Mouse (Mus musculus) yolk sac, embryonic 10.5 days (tissue): ENCODE measurements around the gene Gm21188.
"Not testable (repeated sequence)": the region's sequence is repeated elsewhere in the genome, so short reads cannot be mapped to it uniquely, and the experiment has no call there.

ENCODE experiments used
- DNase-seq: peaks from one replicate; pipeline ENCODE4 v3.0.0-alpha.2; 2017; ENCODE audit warnings: low spot score

The Gm21188 gene

DNA sequence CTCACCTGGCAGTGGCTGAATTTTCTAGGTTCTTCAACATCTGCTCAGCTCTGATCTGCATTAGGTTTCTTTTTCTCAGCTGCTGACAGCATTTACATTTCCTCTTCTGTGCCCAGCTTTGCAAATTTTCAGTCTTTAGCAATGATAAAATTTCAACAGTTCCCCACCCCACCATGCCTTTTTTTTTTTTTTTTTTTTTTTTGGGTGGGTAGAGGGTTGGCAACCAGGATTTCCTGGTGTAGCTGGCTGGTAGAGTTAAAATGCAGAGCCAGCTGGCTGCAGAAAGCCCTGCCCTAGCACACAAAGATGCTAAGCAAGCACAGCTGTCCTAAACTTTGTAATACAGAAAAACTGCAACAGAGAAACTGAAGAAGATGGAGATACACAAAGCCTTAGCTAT is at the start of gene Gm21188:
Gene Gm21188 (minus strand): TSS at position 110 of the 400 bp plus-strand sequence.
- DNase-seq, result not testable (repeated sequence)

DNA sequence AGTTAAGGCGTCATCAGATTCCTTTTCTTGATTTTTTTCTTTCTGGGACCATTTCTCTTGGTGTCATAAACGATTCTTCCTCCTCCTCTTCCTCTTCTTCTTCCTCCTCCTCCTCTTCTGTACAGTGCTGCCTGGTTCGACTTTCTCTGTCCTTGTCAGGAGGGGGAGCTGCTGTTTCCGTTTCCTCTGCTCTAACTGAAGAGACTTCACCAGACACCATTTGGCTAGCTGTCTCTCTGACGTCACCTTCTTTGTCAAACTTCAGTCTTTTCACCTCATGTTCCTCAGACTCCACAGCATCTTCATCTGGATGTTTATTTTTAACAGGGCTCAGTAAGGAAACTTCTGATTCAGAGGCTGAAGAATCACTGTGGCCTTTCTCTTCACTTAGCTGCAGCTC is 47.3 kb upstream of the Gm21188 start:
- not testable (repeated sequence) for DNase-seq

DNA sequence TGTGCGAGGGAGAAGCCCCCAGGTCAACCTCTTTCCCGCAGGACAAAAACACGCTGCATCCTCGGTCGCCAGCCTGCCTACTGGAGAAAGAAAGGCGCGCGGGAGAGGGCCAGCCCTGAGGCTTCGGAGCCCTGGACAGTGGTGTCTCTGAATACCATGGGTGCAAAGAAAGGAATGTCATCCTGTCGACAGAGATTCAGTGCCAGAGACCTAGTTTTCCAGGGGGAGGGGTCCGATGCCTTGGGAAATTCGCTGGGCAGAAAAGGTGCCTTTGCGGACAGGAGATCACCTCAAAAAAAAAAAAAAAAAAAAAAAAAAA is 44.9 kb upstream of the Gm21188 start:
- DNase-seq, result not testable (repeated sequence)

DNA sequence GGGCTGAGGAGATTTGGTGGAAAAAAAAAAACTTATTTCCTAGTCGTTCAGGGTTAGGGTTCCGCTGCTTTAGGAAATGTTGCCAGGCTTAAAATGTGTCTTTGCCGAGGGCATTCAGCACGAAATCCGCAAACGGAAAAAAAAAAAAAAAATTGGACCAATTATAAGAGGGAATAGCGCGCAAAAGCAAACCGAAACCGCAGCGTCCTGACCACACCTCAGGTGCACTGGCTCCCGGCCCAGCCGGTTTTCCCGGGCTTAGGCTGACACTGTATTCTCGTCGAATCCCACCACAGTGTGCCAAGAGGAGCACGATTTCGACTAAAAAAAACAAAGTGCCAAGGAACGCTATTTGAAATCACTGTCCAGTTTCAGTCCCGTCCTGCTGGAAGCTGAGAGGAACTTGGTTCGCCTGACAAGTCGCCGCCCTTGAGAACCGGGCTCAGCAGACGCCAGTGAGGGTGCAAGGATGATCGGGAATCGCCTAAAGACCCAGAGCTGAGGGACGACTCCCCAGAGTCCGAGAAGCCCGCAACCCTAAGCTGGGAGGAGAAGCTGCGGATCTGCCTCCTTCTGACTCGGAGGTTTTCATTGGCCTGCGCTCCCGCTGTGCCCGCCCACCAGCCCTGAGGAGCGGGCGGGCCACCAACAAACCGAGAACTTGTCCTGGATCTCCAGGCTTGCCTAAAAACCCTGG is 44.4 kb upstream of the Gm21188 start:
- DNase-seq, result not testable (repeated sequence)

DNA sequence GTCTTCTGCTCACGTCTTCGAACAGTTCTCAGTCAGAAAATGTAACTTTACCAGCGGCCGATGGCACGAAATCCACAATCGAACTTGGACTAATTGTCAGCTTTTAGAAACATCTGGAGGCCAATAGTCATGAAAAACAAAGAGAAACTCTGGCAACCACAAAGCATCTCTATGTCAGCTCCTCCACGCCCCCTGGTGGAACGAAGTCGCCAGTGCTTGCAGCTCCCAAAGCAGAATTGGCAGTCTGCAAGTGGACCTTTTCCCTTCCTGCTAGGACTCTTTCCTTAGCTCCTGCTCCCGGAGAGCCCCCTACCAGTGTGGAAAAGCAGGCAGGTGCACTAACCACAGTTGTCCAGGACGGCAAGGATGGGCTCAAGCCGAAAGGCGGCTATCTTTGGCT is 41.0 kb upstream of the Gm21188 start:
- DNase-seq, result not testable (repeated sequence)

DNA sequence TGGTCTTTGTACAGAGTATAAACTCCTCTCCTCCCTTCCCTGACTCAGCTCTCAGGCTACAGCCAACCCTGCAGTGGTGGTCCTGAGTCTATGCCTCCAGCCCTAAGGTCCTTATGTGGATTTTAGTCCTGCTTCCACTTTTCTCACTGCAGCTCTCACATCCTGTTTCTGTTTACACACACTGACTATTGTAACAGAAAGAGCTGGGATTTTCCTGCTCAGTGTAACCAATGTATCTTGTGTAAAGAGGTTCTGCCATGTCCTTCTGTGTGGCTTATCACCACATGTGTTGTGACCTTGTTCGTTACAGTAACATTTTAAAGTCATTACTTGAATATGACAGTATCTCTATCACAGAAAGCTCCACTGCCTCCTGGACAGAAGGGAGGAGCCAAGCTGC is 27.6 kb upstream of the Gm21188 start:
- DNase-seq, result not testable (repeated sequence)

DNA sequence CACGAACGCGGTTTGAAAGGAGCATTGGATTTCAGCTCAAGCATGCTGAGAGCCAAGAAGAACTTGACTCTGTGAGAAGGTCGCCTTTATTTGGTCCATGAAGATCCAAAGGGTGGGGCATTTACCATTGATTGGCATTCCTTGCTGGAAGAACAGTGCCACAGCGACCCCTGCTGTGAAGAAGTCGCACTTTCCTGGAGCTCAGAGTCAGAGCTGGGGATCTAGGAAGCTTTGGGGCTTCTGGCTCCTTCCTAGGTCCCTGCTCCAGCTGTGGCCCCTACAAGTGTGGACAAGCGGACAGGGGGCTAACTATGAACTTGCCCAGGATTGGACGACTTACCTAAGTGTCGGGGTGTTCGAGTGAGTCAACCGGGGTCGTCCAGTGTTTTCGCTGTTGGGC is 18.9 kb upstream of the Gm21188 start:
- DNase-seq, result not testable (repeated sequence)

DNA sequence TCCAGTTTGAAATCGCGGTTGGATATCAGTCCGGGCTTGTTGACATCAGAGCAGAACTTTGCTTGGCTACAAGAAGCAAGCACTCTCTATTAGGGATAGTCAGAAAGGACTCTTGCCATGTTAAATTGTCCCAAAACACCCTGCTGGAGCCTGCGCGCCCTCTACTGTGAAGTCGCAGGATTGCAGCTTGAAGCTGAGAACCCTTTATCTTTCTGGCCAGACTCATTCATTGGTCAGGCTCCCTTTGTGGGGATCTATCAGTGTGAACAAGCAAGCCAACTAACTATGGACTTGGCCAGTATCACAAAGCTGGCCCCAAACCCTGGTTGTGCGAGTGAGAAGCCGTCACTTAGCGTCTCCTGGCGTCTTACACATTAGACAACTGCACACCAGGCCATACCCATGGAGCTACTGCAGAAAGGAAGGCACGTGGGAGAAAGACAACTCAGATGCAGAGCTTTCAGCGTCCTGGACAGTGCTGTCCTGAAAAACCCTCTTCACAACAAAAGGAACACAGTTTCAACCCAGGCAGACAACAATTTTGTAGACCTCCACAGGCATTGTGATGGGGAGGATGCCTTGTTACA is 18.1 kb upstream of the Gm21188 start:
- not testable (repeated sequence) for DNase-seq

DNA sequence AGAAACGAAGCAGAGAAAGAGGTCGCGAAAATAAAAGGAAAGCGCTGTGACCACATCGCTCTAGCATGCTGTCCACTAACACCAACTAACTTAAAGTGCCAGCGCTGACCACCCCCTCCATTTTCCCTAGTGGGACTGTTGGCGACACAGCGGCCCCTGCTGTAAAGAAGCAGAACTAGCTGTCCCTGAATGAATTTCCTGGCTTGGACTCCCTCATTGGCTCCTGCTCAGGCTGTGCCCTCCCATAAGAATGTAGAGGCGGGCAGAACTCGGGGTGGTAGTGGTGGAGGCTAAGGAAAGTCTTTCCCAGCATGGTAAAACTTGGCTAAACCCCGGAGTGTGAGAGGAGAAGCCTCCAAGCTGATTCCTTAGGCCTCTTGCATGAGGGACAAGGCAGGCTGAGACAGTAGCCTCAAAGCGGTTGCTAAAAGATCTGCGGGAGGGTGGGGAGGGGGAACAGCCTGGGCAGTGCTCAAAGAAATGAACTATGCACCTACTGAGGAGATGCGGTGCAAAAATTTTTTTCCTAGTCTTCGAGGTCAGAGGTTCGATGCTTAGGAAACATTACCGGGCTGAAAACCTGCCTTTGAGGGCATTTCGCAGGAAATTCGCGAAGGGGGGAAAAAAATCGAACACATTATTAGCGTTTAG is 11.6 kb upstream of the Gm21188 start:
- not testable (repeated sequence) for DNase-seq

DNA sequence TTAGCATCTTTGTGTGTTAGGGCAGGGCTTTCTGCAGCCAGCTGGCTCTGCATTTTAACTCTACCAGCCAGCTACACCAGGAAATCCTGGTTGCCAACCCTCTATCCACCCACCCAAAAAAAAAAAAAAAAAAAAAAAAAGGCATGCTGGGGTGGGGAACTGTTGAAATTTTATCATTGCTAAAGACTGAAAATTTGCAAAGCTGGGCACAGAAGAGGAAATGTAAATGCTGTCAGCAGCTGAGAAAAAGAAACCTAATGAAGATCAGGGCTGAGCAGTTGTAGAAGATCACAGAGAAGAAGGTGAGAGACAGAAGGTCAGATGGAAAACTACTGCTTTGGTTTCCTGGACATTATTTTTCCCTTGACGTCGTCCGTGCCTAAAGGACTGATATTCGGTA is 10.9 kb upstream of the Gm21188 start:
- not testable (repeated sequence) for DNase-seq

DNA sequence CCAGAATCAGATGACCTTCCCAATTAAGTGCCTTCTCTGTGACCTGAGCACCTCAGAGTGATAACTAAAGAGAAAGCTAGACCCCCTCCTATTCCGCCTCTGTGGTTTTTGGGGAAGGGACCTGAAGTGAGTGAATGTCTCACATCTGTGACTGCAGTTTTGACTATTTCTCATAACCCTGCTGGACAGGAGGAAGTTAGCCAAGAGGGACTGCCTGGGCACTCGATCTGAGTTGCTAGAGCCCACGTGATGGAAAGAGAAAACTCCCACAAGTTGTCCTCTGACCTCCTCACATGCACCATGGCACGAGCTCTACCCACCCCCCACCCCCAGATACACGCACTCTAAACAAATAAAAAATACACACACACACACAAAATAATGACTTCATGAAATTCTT is 3.4 kb downstream of the Gm21188 start:
- not testable (repeated sequence) for DNase-seq

DNA sequence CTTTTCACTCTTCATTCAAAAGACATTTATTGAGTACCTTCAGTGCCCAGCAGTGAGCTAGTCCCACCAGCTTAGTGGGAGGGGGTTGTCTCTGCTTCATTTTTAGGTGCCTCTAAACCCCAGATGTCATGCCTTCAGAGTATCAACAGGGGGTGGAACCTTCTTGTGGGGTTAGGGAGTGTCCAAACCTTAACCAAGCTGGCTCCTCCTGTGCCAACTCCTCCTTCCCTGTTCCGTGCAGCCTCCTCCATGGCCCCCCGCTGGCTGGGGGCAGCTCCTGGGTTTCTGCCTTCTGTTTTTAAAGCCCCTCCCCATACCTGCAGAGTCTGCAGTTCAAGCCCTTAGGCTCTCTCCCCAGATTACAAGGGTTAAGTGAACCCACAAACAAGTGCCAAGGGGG is 3.8 kb downstream of the Gm21188 start:
- not testable (repeated sequence) for DNase-seq

DNA sequence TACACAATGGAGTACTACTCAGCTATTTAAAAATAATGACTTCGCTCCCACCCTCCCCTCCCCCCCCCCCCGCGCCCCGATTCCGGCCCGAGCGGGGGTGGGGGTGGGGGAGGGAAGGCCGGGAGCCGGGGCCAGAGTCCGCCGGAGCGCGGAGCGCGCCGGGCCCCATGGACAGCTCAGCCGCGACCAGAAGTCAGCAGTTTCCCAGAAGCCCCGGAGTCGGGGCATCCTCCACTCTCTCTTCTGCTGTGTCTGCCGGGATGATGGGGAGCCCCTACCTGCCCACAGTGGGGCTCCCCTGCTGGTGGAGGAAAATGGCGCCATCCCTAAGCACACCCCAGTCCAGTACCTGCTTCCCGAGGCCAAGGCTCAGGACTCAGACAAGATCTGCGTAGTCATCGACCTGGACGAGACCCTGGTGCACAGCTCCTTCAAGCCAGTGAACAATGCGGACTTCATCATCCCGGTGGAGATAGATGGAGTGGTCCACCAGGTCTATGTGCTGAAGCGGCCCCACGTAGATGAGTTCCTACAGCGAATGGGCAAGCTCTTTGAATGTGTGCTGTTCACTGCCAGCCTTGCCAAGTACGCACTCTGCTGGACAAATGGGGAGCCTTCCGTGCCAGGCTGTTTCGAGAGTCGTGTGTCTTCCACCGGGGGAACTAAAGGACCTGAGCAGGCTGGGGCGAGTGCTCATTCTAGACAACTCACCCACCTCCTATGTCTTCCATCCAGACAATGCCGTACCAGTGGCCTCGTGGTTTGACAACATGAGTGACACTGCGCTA is 5.4 kb downstream of the Gm21188 start:
- DNase-seq, result peak; percentile 0

DNA sequence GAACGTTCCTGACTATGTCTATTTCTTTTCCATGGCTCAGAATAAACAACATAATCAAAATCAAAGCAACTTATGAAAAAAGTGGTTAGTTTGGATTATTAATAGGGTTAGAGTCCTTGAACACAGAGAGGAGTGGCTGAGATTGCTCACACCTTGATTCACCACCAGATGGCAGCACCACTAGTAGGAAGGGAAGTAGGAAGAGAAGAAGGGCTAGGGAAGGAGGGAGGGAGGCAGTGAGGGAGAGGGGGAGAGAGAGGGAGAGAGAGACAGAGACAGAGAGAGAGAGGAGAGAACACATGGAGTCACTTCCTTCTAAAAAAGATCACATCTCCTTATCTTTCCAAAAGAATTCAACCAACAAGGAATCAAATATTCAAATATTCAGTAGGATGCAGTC is 10.8 kb downstream of the Gm21188 start:
- not testable (repeated sequence) for DNase-seq

DNA sequence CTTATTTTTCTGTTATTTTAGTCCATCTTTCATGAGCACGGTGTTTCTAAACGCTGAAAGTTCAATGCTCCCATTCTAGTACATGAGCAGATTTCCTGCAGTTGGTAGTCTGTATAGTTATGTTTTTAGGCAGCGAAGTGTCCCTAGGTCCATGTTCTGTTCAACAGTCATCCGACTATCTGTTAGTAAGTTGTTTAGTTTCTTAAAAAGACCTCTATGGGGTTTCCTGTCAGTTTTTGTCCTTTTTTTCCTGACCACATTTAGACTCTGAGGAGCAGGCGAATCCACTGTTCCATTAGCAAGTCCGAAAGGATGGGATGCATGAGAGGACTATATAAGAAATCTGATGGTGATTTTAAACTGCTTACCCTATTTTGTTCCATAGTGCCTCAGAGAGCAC is 14.1 kb downstream of the Gm21188 start:
- DNase-seq, result peak; percentile 1

DNA sequence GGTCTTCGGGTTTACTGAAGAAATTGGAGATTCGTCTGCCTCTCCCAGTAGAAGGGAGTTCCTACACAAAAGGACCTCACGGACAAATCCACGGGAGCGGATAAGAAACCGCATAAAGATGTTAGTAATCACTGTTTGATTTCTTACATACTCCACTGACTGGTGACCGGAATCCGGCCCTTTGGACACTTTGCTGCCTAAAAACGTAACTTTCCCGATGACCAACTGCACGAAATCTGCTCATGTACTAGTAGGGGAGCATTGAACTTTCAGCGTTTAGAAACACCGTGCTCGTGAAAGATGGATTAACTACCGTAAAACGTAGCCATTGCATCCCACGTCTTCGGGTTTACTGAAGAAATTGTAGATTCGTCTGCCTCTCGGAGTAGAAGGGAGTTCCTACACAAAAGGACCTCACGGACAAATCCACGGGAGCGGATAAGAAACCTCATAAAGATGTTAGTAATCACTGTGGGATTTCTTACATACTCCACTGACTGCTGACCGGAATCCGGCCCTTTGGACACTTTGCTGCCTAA is 15.3 kb downstream of the Gm21188 start:
- not testable (repeated sequence) for DNase-seq

DNA sequence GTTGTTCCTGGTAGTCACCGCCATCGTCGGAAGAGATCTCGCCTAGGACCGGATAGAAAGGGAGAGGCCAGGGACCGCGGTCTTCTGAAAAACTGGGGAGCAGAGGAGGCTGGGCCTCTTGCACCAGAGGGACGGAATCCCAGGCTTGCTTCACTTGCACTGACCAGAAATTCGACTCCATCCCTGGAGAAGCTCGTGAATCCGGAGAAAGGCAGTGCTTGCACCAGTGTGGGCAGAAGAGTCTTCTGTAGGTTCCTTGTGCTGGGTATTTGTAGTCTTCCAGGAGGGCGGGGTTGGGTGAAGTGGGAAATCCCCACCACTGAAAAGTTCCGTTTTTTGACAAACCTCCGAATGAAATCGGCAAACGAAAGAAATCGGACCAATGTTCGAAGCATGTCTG is 16.8 kb downstream of the Gm21188 start:
- not testable (repeated sequence) for DNase-seq

DNA sequence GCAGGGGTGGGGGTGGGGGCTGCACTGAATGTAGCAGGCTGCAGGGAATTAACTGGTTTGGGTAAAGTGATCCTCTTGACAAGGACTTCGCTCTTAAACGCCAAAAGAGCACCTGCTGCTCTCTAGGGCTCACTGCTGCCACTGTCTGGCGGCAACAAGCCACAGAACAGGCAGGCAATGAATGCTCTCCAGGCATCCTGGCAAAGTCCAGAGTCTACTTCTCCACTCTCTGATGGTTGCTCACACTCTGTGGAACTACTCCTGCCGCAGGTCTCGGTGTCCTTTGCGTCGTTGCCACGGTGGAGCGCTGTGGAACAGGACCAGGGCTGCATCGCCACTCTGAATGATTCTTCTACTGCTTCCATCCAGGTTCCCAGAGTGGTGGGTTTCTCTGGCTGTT is 17.4 kb downstream of the Gm21188 start:
- not testable (repeated sequence) for DNase-seq

DNA sequence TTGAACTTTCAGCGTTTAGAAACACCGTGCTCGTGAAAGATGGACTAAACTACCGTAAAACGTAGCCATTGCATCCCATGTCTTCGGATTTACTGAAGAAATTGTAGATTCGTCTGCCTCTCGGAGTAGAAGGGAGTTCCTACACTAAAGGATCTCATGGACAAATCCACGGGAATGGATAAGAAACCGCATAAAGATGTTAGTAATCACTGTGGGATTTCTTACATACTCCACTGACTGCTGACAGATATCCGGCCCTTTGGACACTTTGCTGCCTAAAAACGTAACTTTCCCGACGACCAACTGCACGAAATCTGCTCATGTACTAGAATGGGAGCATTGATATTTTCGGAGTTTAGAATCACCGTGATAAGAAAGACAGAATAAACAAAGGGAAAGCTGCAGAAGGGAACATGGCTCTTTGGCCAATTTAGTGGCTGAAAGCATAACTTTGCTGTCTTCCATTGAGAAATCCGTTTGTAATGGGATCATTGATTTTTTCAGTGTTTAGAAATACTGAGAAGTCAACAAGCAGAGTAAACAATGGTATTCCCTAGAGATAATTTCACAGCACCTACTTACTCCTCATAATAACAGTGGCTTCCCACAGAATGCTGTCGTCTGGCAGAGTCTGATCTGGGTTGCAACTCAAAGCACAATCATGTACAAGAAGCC is 18.3 kb downstream of the Gm21188 start:
- DNase-seq, result peak; percentile 0

DNA sequence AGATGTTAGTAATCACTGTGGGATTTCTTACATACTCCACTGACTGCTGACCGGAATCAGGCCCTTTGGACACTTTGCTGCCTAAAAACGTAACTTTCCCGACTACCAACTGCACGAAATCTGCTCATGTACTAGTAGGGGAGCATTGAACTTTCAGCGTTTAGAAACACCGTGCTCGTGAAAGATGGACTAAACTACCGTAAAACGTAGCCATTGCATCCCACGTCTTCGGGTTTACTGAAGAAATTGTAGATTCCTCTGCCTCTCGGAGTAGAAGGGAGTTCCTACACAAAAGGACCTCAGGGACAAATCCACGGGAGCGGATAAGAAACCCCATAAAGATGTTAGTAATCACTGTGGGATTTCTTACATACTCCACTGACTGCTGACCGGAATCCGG is 20.3 kb downstream of the Gm21188 start:
- not testable (repeated sequence) for DNase-seq

DNA sequence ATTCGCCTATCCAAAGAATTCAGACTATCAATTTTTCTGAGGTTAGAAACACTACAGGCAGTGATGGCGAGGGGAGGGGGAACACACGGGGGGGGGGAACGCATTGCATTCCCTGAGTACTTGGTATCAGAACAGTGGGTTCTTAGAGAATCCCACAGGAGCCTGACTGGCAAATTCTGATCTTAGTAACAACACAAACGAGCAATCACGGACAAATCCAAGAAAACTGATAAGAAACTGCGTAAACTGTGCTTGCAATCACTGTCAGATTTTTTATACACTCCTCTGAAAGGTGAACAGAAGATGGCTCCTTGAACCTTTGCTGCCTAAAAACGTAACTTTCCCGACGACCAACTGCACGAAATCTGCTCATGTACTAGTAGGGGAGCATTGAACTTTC is 24.6 kb downstream of the Gm21188 start:
- DNase-seq, result not testable (repeated sequence)

DNA sequence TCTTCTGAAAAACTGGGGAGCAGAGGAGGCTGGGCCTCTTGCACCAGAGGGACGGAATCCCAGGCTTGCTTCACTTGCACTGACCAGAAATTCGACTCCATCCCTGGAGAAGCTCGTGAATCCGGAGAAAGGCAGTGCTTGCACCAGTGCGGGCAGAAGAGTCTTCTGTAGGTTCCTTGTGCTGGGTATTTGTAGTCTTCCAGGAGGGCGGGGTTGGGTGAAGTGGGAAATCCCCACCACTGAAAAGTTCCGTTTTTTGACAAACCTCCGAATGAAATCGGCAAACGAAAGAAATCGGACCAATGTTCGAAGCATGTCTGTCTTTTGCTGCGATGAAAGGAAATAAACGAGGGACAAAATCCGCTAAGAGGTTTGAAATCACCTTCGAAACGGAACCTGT is 25.1 kb downstream of the Gm21188 start, which contains the start of gene Gm36079:
Gene Gm36079 (minus strand): TSS at position 101 of the 400 bp plus-strand sequence.
- DNase-seq, result not testable (repeated sequence)
